Mouse (Mus musculus) frontal cortex, adult (tissue): Measurements from ENCODE around the gene S1pr5.

Experiments used
- ATAC-seq: cut with Nextera tagmentation; 2 replicates; pipeline ENCODE4 v1.9.2; 2017; ENCODE audit warnings: mild to moderate bottlenecking, moderate library complexity, mixed read lengths; ENCODE audit not compliant: low TSS enrichment

The S1pr5 gene

DNA sequence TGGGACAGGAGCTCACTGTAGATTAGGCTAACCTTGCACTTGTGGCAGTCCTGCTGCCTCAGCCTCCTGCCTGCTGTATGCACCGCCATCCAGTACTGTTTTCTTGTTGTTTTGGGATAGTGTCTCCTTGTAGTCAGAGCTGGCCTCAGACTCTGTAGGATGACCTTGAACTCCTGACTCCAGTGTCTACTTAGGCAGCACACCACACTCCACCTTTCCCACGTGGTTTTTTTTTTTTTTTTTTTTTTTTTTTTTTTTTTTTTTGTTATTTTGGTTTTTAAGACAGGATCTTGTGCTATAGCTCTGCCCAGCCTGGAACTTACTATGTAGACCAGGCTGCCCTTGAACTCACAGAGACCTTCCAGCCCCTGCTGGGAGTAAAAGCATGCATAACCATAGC is 39.6 kb downstream of the S1pr5 start:
- ATAC-seq = no peak

DNA sequence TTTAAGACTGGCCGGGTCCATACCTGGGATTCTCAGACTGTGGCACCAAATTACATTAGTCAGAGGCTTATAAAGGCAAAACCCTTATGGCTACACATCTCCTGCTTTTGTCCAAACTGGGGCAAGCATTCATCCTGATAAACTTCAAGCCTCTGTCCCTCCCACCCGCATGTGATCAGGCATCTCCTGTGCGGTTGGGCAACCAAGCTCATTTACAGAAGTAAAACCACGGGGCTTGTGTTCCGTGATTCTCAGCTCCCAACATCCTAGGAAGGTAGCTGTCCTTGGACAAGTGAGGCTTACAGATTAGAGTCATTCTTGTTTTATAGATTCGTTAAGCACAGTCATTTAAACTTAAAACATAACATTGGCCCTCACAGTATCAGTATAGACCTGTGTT is 41.4 kb downstream of the S1pr5 start:
- ATAC-seq = no peak

DNA sequence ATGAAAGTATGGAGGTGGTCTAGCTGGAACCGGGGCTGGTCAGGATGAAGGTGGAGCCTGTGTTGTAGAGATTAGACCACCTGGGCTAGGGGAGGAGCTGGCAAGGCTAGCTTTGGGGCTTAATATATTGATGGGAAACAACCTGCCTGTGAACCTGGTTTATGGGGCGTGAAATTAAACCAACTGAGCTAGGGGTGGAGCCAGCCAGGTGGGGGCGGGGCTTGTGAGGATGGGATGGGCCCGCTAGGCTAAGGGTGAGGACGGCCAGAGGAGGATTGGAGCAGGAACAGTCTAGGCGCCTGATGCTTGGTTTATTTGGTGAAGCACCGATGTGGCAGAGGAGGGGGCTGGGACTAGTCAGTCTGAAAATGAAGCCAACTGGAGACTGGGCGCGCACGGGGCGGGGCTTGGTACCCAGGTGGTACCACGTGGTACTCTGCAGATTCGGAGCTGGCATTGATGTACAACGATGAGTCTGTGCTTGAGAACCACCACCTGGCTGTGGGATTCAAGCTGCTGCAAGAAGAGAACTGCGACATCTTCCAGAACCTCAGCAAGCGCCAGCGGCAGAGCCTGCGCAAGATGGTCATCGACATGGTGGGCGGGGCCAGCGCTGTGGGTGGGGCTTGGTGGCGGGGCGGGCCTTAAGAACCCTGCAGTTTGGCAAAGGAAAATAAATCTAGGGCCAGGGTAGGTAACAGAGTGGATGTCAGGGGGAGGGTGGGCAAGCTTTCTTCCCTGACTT is 43.5 kb downstream of the S1pr5 start:
- peak; percentile 58 for ATAC-seq

DNA sequence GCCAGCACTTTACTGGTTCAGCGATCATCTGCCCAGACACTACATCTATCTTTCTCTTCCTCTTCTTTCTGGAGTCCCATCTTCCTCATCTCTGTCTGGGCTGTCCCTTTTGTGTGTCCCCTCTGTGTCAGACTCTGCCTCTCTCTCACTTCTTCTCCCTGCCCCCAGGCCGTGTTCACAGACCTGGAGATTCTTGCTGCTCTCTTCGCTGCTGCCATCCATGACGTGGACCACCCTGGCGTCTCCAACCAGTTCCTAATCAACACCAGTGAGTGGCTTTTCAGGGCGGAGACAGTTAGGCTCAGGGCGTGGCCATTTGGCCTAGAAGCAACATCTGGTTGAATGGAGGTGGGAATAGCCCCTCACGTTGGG is 44.1 kb downstream of the S1pr5 start:
- no peak for ATAC-seq

DNA sequence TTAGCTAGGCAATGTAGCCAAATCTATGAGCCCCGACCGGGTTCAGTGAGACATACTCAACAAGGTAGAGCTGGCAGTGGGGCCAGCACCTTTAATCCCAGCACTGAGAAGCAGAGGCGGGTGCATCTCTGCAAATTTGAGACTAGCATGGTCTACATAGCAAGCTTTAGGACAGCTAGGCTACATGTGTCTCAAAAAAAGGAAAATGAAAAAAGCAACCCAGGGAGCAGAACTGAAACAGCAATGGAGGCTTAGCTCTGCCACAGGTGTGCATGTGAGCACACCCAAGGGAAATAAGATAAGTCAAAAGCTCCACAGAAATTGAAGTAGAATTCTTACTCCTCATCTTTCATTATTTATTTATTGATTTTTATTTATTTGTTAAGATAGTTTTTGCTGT is 49.3 kb downstream of the S1pr5 start:
- no peak for ATAC-seq

DNA sequence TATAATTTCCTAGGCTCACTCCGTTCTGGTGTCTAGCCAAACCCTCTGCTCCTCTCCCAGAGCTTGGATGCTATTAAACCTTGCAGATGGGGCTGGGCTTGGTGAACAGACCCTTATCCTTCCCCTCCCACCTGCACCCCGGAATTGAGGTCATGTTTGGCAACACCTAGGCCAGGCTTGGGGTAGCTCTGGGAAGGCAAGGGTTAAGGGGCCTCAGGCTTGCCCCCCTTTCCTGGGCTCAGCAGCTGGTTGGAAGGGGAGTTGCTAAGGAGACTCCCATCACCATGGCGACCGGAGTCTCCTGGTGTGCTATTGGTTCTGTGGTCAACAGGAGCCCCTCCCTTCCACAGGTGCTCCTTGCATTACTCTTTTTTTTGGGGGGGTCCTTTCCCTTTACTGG is 50.3 kb downstream of the S1pr5 start:
- ATAC-seq = peak; percentile 77

DNA sequence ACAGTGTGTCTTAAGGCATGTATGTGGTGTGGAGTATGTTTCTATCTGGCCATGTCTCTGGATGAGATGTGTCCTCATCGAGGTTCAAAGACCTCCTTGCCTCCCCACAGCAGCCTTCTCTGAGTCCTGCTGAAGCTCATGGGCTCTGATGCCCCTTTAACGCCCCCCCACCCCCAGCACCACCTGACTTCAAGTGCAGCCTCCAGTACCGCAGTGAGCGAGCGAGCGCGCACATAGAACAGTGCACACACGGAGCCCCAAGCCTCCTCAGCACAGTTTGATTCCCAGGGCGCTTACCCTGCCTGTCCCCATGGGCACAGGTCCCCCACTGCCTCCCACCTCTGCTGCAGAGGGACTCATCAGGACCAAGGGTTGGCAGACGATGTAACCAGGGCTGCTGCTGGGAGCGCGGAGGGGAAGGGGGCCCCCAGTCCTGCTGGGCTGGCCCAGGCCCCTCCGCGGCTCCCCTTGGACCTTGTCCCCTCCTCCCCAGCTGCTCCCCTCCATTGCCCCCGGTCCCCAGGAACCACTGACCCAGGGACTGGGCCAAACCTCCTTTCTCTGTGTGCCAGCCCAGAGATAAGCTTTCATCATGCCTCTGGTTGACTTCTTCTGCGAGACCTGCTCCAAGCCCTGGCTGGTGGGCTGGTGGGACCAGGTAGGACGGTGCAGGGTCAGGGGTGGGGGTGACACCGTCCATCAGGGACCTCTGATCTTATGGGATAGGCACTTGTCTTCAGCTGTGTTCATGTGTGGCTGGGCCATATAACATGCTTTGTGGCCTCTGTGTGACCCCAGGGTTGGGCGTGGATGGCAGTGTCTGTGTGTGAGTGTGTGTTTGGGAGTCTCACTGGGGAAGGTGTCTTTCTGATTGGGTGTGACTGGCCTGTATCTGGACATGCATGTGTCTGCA is 51.5 kb downstream of the S1pr5 start:
- ATAC-seq = peak; percentile 54; the same call in 1 of the 2 replicates

DNA sequence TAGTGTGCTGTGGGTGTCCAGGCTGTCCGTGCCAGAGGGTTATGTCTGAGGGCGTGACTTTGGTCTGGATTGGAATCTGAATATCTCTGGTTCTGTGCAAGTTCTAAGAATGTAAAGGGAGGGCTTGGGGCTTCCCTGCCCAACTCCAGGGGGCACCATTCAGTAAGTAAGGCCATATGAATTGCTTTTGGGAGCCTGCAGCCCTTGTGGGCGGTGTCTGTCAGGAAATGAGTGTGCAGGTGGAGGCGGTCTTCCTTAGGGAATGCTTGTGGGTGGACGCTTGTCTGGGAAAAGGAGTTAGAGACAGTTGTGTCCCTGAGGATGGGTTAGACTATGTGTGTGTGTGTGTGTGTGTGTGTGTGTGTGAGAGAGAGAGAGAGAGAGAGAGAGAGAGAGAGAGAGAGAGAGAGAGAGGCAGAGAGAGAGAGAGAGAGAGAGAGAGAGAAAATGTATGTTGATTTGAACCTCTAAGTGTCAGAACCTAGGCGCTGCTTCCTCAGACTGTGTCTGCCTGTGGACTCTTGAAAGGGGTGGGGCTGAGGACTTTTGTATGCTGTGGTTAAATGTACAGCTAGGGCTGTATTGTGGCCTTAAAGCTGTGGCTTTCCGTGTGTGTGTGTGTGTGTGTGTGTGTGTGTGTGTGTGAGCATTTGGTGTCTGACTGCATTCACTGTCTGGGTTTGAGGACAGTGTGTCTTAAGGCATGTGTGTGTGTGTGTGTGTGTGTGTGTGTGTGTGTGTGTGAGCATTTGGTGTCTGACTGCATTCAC is 52.3 kb downstream of the S1pr5 start:
- ATAC-seq = peak; percentile 60

DNA sequence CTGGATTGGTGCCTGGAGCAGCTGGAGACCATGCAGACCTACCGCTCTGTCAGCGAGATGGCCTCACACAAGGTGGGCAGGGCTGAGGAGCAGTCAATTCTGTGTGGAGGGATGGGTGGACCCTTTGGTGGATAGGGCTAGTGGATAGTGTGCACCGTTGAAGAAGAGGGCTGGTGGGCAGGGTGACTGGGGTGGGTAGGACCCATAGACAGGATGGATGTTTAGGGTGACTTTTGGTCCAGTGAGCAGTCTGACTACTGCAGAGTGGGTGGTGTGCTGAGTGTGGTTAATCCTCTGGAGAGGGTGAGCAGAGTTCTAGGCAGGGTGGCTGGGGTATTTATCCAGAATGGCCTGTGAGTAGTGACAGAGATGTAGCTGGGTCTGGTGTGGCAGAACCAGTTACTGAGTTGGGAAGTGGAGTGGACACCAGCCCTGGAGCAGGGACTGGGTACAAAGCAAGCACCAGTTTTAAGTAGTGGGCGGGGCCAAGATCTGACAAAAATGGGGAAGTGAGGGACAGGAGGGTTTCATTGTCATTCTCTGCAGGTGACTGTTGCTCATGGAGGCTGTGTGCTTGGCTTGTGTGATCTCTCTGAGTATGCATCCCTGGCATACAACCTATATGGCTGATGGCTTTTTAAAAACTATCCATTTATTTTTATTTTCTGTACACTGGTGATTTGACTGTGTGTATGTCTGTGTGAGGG is 53.3 kb downstream of the S1pr5 start:
- no peak for ATAC-seq

DNA sequence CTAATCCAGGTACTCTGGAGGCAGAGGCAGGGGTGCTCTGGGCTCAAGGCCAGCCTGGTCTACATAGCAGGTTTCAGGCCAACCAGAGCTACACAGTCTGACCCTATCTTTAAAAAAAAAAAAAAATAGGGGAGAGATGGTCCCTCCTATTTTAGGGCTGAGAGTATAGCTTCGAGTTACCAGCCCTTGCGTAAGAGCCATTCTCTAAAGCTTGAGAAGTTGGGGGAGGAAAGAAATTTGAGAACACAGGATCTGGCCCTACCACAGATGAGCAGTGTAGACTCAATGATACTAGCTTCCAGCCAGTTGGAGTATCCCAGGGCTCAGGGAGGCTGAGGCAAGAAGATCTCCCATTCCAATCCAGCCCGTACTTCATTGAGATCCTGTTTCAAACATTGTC is 54.5 kb downstream of the S1pr5 start:
- ATAC-seq = no peak
